Mouse (Mus musculus): ENCODE measurements at regions not wholly inside any gene's neighbourhood (a gene's known extent, or its start where the extent isn't known, plus 50 kb on each side); places are given as distances from the start of the nearest gene placed in this dataset.

DNA sequence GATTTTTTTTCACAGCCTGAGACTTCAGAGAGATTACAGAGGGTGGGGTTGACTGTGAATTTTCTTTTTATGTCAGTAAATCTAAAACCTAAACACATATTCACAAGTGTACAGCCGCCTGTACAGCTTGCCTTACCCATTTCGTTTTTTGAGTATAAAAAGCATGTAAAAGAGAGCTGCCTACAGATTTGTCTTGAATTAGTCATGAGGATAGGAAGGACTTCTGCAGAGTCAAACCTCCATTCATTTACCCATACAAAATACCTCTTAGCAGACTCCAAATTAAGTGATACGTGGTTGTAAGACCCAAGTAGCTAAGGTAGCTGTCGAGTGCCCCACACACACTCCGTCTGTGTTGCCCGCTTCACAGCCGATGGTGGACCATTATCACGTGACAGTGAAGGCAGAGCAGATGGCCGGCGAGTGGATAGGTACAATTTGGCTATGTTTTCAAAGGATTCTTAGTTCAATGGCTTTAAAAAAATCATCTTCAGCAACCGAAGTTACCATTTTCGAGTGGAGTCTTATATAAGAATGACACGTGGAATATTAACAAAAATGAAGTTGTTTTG, 591.3 kb downstream of the Ptprc start:
- no peak for DNase-seq (ENCODE audit: low spot score)
- ATAC-seq (replicated peaks; ENCODE audit: low FRiP score) = no peak
- Histone ChIP-seq H3K27ac (ENCODE audit: low read depth, low read length) (no peak overlapping the region), H3K4me2 (no peak overlapping the region), H3K4me3 (ENCODE audit: low read depth, low read length) (no peak overlapping the region), H3K4me1 (replicated peaks; ENCODE audit: control insufficient read depth, insufficient read depth, low read length) (no peaks in the 10 kb centered on the region), H3K9ac (ENCODE audit: low read depth, low read length) (no peak overlapping the region), H3K27me3 (replicated peaks; ENCODE audit: control insufficient read depth, insufficient read depth, low read length) (no peaks in the 10 kb centered on the region), H3K36me3 (ENCODE audit: control insufficient read depth, insufficient read depth, low read length) (no peaks in the 10 kb centered on the region), H3K9me3 (ENCODE audit: control insufficient read depth, low read length) (no peaks in the 10 kb centered on the region)
- WGBS = 85% methylated on average over 13 of the region's 13 CpGs

GRCm38 (mm10) chr1:137577639-137578038, 597.9 kb downstream of the Ptprc start:
- H3K4me1 ChIP-seq (replicated peaks; ENCODE audit: control insufficient read depth, insufficient read depth, low read length) = no peaks in the 10 kb centered on the region
- H3K4me2 ChIP-seq = no peak overlapping the region
- 86% methylated on average over 1 of the region's 1 CpGs for WGBS
- no peak for ATAC-seq (replicated peaks; ENCODE audit: low FRiP score)
- H3K27me3 ChIP-seq (replicated peaks; ENCODE audit: control insufficient read depth, insufficient read depth, low read length) = no peaks in the 10 kb centered on the region
- DNase-seq (ENCODE audit: low spot score) = no peak
- no peaks in the 10 kb centered on the region for H3K36me3 ChIP-seq (ENCODE audit: control insufficient read depth, insufficient read depth, low read length)
- no peak overlapping the region for H3K4me3 ChIP-seq (ENCODE audit: low read depth, low read length)
- H3K9me3 ChIP-seq (ENCODE audit: control insufficient read depth, low read length) = no peaks in the 10 kb centered on the region
- H3K9ac ChIP-seq (ENCODE audit: low read depth, low read length) = no peak overlapping the region
- no peak overlapping the region for H3K27ac ChIP-seq (ENCODE audit: low read depth, low read length)

- no peak for DNase-seq (ENCODE audit: low spot score)
- Histone ChIP-seq H3K4me2 (no peak overlapping the region), H3K36me3 (ENCODE audit: control insufficient read depth, insufficient read depth, low read length) (no peaks in the 10 kb centered on the region), H3K4me1 (replicated peaks; ENCODE audit: control insufficient read depth, insufficient read depth, low read length) (no peaks in the 10 kb centered on the region), H3K9ac (ENCODE audit: low read depth, low read length) (no peak overlapping the region), H3K9me3 (ENCODE audit: control insufficient read depth, low read length) (no peaks in the 10 kb centered on the region), H3K27me3 (replicated peaks; ENCODE audit: control insufficient read depth, insufficient read depth, low read length) (no peaks in the 10 kb centered on the region), H3K27ac (ENCODE audit: low read depth, low read length) (no peak overlapping the region), H3K4me3 (ENCODE audit: low read depth, low read length) (no peak overlapping the region)
- ATAC-seq (replicated peaks; ENCODE audit: low FRiP score) = no peak
- 90% methylated on average over 9 of the region's 9 CpGs for WGBS
Observed at GRCm38 (mm10) chr1:137576174-137576573, 599.3 kb downstream of the Ptprc start.

DNA sequence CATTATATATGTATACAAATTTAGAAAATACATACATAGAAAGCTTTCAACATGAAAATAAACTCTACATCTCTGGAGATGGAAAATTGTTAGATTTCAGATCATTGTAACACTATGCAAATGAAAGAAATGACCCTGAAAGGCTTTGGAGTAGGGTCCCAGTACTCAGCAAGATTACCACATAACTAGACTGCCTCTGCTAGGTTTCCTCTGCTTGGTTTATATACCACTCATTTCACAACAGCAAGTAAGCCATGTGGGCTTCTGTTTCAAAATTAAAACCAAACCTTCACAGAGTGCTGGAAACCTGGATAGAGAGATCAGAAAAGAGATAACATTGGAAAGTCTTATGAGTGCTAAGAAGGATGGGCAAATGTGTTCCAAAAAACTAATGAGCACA, 600.1 kb downstream of the Ptprc start:
- H3K9me3 ChIP-seq (ENCODE audit: control insufficient read depth, low read length) = no peaks in the 10 kb centered on the region
- H3K27me3 ChIP-seq (replicated peaks; ENCODE audit: control insufficient read depth, insufficient read depth, low read length) = no peaks in the 10 kb centered on the region
- no peaks in the 10 kb centered on the region for H3K4me1 ChIP-seq (replicated peaks; ENCODE audit: control insufficient read depth, insufficient read depth, low read length)
- no peak overlapping the region for H3K27ac ChIP-seq (ENCODE audit: low read depth, low read length)
- H3K4me3 ChIP-seq (ENCODE audit: low read depth, low read length) = no peak overlapping the region
- no peak overlapping the region for H3K4me2 ChIP-seq
- no peak overlapping the region for H3K9ac ChIP-seq (ENCODE audit: low read depth, low read length)
- no peaks in the 10 kb centered on the region for H3K36me3 ChIP-seq (ENCODE audit: control insufficient read depth, insufficient read depth, low read length)
- ATAC-seq (replicated peaks; ENCODE audit: low FRiP score) (no peak), DNase-seq (ENCODE audit: low spot score) (no peak)

GRCm38 (mm10) chr1:137571905-137572865, 603.3 kb downstream of the Ptprc start:
- ATAC-seq (replicated peaks; ENCODE audit: low FRiP score) = no peak

DNA sequence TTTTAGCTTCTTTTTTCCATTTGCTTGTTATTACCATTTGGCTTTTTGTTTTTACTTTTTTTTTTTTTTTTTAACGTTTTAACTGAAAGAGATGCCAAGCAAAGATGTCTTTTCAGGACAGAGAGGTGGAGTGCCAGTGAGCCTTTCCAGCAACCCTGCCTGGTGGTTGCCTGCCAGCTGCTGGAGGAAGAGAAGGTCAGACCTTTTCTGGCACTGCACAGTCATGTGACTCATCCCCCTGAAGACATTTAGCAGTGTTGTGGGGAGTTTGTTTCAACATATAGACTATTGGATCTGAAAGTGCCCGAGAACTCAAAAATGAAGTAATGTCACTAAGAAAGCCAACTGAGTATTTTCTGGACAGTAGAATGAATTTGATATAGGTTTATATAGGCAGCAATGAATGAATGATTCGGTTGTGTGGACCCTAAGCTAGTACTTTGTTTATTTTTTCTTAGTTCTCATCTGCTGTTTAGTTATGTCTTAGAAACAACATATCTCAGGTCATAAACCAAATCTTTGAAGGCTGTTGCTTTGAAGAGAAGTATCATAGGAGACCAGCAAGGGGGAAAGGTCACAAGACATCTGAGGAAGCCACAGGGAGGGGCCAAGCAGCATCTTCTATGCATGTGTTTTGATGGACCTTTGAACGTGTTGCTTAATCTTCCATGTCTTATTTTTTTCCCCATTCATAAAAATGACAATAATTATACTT, 604.2 kb downstream of the Ptprc start:
- DNase-seq (ENCODE audit: low spot score) (no peak), ATAC-seq (replicated peaks; ENCODE audit: low FRiP score) (no peak)
- no peak overlapping the region for H3K4me2 ChIP-seq
- H3K27me3 ChIP-seq (replicated peaks; ENCODE audit: control insufficient read depth, insufficient read depth, low read length) = no peaks in the 10 kb centered on the region
- no peak overlapping the region for H3K4me3 ChIP-seq (ENCODE audit: low read depth, low read length)
- H3K4me1 ChIP-seq (replicated peaks; ENCODE audit: control insufficient read depth, insufficient read depth, low read length) = no peaks in the 10 kb centered on the region
- H3K36me3 ChIP-seq (ENCODE audit: control insufficient read depth, insufficient read depth, low read length) = no peaks in the 10 kb centered on the region
- H3K27ac ChIP-seq (ENCODE audit: low read depth, low read length) = no peak overlapping the region
- 71% methylated on average over 4 of the region's 4 CpGs for WGBS
- no peaks in the 10 kb centered on the region for H3K9me3 ChIP-seq (ENCODE audit: control insufficient read depth, low read length)
- no peak overlapping the region for H3K9ac ChIP-seq (ENCODE audit: low read depth, low read length)

More at GRCm38 (mm10) chr1:137571905-137572865, 603.3 kb downstream of the Ptprc start:
- Histone ChIP-seq H3K4me1 (replicated peaks; ENCODE audit: control insufficient read depth, insufficient read depth, low read length) (no peaks in the 10 kb centered on the region), H3K36me3 (ENCODE audit: control insufficient read depth, insufficient read depth, low read length) (no peaks in the 10 kb centered on the region), H3K9ac (ENCODE audit: low read depth, low read length) (no peak overlapping the region), H3K9me3 (ENCODE audit: control insufficient read depth, low read length) (no peaks in the 10 kb centered on the region), H3K27ac (ENCODE audit: low read depth, low read length) (no peak overlapping the region), H3K4me3 (ENCODE audit: low read depth, low read length) (no peak overlapping the region), H3K27me3 (replicated peaks; ENCODE audit: control insufficient read depth, insufficient read depth, low read length) (no peaks in the 10 kb centered on the region), H3K4me2 (no peak overlapping the region)
- 79% methylated on average over 6 of the region's 6 CpGs for WGBS
- DNase-seq (ENCODE audit: low spot score) = no peak

- no peaks in the 10 kb centered on the region for H3K27me3 ChIP-seq (replicated peaks; ENCODE audit: control insufficient read depth, insufficient read depth, low read length)
- no peak overlapping the region for H3K4me3 ChIP-seq (ENCODE audit: low read depth, low read length)
- no peaks in the 10 kb centered on the region for H3K4me1 ChIP-seq (replicated peaks; ENCODE audit: control insufficient read depth, insufficient read depth, low read length)
- no peak overlapping the region for H3K4me2 ChIP-seq
- no peak overlapping the region for H3K9ac ChIP-seq (ENCODE audit: low read depth, low read length)
- no peak for DNase-seq (ENCODE audit: low spot score)
- 85% methylated on average over 1 of the region's 1 CpGs for WGBS
- no peak for ATAC-seq (replicated peaks; ENCODE audit: low FRiP score)
- H3K27ac ChIP-seq (ENCODE audit: low read depth, low read length) = no peak overlapping the region
- H3K36me3 ChIP-seq (ENCODE audit: control insufficient read depth, insufficient read depth, low read length) = no peaks in the 10 kb centered on the region
- no peaks in the 10 kb centered on the region for H3K9me3 ChIP-seq (ENCODE audit: control insufficient read depth, low read length)
Observed at GRCm38 (mm10) chr1:137567526-137567925, 607.3 kb upstream of the Nr5a2 start.

DNA sequence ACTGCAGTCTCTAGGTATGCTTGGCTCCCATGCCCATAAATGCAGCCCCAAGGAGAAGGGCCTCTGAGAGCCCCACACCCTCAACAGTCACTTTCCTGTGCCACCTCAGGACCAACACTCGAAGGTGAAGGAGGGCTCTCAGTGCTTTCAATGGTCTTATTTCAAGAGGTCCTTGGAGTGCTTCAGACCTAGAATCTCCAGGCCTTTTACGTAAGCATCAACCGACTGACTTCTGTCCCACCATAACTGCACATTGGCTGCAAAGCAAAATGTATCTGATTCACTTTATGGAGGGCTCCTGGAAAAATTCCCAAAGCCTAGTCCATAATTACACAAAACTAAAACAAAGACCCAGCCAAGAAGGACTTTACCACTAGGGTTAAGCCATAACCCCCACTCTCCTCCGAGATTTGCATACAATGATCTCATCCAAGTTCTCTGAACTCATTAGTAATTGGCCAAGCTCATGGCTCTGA, 605.4 kb upstream of the Nr5a2 start:
- WGBS = 82% methylated on average over 4 of the region's 4 CpGs
- DNase-seq (ENCODE audit: low spot score) (no peak), ATAC-seq (replicated peaks; ENCODE audit: low FRiP score) (no peak)
- Histone ChIP-seq H3K27me3 (replicated peaks; ENCODE audit: control insufficient read depth, insufficient read depth, low read length) (no peaks in the 10 kb centered on the region), H3K4me3 (ENCODE audit: low read depth, low read length) (no peak overlapping the region), H3K36me3 (ENCODE audit: control insufficient read depth, insufficient read depth, low read length) (no peaks in the 10 kb centered on the region), H3K4me1 (replicated peaks; ENCODE audit: control insufficient read depth, insufficient read depth, low read length) (no peaks in the 10 kb centered on the region), H3K9ac (ENCODE audit: low read depth, low read length) (no peak overlapping the region), H3K9me3 (ENCODE audit: control insufficient read depth, low read length) (no peaks in the 10 kb centered on the region), H3K4me2 (no peak overlapping the region), H3K27ac (ENCODE audit: low read depth, low read length) (no peak overlapping the region)
